Mouse (Mus musculus): Measurements from ENCODE around the gene Mrps31. TPM values are rescaled to one million over a fixed set of nuclear protein-coding genes. Genes with fewer than 3 reads are reported as not detected.

The Mrps31 gene
- polyA plus RNA-seq (2012; ENCODE audit: insufficient read depth, low replicate concordance): 0.10 and 1.5 TPM in 2 replicates

GRCm38 (mm10) chr8:22411282-22411702, at the start of gene Mrps31:
Gene Mrps31, plus strand, starts transcription at chr8:22411361.
- Histone ChIP-seq H3K36me3 (replicated peaks; ENCODE audit: low read length) (peaks cover 15% of the 10 kb centered on the region), H3K4me1 (peaks cover 27% of the 10 kb centered on the region), H3K9me3 (no peaks in the 10 kb centered on the region), H3K27me3 (replicated peaks) (peaks cover 3% of the 10 kb centered on the region), H3K4me3 (replicated peaks) (peak within 1 kb of the TSS; percentile 95)
- TF ChIP-seq GATA1 (IDR thresholded peaks at IDR 0.05; ENCODE audit: borderline replicate concordance, low read length) (no peak), FLI1 (IDR thresholded peaks at IDR 0.05; ENCODE audit: low read length) (0 out of 2 replicates have a peak, but pooled peaks have one; percentile 4)

- peaks cover 3% of the 10 kb centered on the region; the same call in 1 of the 2 replicates for H3K4me1 ChIP-seq
- H3K4me3 ChIP-seq (replicated peaks): no peak overlapping the region
- H3K36me3 ChIP-seq (replicated peaks; ENCODE audit: low read length): peaks cover 21% of the 10 kb centered on the region
- peaks cover 2% of the 10 kb centered on the region for H3K9me3 ChIP-seq
- no peaks in the 10 kb centered on the region for H3K27me3 ChIP-seq (replicated peaks)
- TF ChIP-seq GATA1 (IDR thresholded peaks at IDR 0.05; ENCODE audit: borderline replicate concordance, low read length) (no peak), FLI1 (IDR thresholded peaks at IDR 0.05; ENCODE audit: low read length) (no peak)
Measured at GRCm38 (mm10) chr8:22376311-22376710, 34.9 kb upstream of the Mrps31 start.

- peaks cover 8% of the 10 kb centered on the region for H3K9me3 ChIP-seq
- peaks cover 27% of the 10 kb centered on the region for H3K36me3 ChIP-seq (replicated peaks; ENCODE audit: low read length)
- no peaks in the 10 kb centered on the region for H3K27me3 ChIP-seq (replicated peaks)
- no peak overlapping the region for H3K4me3 ChIP-seq (replicated peaks)
- peaks cover 3% of the 10 kb centered on the region; the same call in 1 of the 2 replicates for H3K4me1 ChIP-seq
- TF ChIP-seq GATA1 (IDR thresholded peaks at IDR 0.05; ENCODE audit: borderline replicate concordance, low read length) (no peak), FLI1 (IDR thresholded peaks at IDR 0.05; ENCODE audit: low read length) (no peak)
Measured at GRCm38 (mm10) chr8:22376903-22377302, 34.3 kb upstream of the Mrps31 start.

GRCm38 (mm10) chr8:22380934-22381333, 30.2 kb upstream of the Mrps31 start:
- TF ChIP-seq GATA1 (IDR thresholded peaks at IDR 0.05; ENCODE audit: borderline replicate concordance, low read length) (no peak), FLI1 (IDR thresholded peaks at IDR 0.05; ENCODE audit: low read length) (no peak)
- no peaks in the 10 kb centered on the region for H3K27me3 ChIP-seq (replicated peaks)
- peaks cover 3% of the 10 kb centered on the region; the same call in 1 of the 2 replicates for H3K4me1 ChIP-seq
- no peak overlapping the region for H3K4me3 ChIP-seq (replicated peaks)
- peaks cover 8% of the 10 kb centered on the region for H3K9me3 ChIP-seq
- peaks cover 54% of the 10 kb centered on the region for H3K36me3 ChIP-seq (replicated peaks; ENCODE audit: low read length)

DNA sequence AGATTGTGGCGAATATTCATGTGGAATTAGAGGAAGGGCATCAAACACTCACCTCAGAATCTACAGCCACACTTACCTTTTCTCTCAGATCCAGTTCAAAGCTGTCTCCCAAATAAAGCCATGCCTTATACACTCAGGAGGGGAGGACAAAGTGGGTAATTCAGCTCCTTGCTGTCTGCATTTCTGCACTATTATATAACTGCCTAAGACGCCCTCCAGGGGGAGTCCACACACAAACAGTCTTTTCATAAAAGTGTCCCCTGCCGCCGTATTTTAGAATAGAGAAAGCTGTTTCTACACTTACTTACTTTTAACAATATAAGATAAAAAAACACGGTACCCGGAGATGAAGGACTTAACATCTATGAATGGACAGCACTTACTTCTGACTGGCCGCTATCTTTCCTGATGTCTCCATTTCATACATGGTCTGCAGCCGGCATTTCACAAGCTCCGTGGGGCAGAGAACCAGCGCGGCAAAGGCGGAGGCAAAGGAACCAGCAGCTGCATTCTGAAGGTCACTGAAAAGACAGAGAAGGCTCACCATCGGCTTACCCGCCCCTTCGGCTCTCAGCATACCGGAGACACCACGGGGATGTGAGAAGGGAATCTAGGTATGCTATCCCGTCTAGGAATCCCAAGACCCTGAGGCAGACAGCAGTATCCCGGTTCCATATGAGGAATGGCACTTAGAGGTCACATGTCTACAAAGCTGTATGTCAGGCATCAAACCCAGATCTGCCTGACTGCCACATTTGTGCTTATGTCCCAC, 28.2 kb upstream of the Mrps31 start:
- Histone ChIP-seq H3K36me3 (replicated peaks; ENCODE audit: low read length) (peaks cover 56% of the 10 kb centered on the region), H3K4me1 (peaks cover 1% of the 10 kb centered on the region), H3K27me3 (replicated peaks) (no peaks in the 10 kb centered on the region), H3K4me3 (replicated peaks) (no peak overlapping the region), H3K9me3 (peaks cover 8% of the 10 kb centered on the region)
- TF ChIP-seq FLI1 (IDR thresholded peaks at IDR 0.05; ENCODE audit: low read length) (no peak), GATA1 (IDR thresholded peaks at IDR 0.05; ENCODE audit: borderline replicate concordance, low read length) (no peak)

DNA sequence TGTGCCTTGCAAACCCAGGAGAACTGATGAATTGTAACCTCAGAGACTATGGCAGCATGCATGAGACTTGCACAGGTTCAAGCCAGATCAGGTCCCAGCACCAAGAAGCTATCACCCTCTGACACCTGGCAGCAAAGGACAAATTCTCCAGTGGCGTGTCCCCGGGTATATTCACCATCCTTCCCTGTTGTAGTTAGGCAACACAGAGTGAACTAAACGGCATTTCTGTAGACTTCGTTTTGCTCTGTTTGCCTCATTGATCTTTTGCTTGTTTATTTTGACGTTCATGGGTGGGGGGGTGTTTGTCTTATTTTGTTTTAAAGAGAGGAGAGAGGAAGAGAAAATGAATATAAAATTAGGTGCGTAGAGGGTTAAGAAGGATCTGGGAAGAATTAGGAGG, 26.0 kb upstream of the Mrps31 start:
- H3K4me1 ChIP-seq: peaks cover 8% of the 10 kb centered on the region
- peaks cover 74% of the 10 kb centered on the region for H3K36me3 ChIP-seq (replicated peaks; ENCODE audit: low read length)
- TF ChIP-seq GATA1 (IDR thresholded peaks at IDR 0.05; ENCODE audit: borderline replicate concordance, low read length) (no peak), FLI1 (IDR thresholded peaks at IDR 0.05; ENCODE audit: low read length) (no peak)
- H3K4me3 ChIP-seq (replicated peaks): no peak overlapping the region
- H3K27me3 ChIP-seq (replicated peaks): no peaks in the 10 kb centered on the region
- peaks cover 8% of the 10 kb centered on the region for H3K9me3 ChIP-seq

DNA sequence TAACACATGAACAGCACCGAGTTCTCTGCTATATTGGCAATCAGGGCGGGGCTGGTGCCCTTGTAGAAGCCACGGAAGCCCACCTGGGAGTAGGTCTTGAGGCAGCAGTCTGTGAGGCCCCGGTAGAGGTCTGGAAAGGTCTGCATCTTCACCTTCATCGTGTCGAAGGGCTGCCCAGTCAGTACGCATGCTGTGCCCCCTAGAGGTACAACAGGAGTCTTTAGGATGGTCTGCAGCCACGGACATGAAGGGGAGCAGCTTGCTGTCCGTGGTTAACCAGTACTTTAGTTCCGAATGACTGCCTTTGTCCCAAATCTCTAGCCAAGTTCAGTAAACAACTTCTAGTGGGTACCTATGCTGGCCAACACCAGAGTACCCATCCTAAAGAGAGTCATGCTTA, 21.3 kb upstream of the Mrps31 start:
- peaks cover 61% of the 10 kb centered on the region for H3K36me3 ChIP-seq (replicated peaks; ENCODE audit: low read length)

DNA sequence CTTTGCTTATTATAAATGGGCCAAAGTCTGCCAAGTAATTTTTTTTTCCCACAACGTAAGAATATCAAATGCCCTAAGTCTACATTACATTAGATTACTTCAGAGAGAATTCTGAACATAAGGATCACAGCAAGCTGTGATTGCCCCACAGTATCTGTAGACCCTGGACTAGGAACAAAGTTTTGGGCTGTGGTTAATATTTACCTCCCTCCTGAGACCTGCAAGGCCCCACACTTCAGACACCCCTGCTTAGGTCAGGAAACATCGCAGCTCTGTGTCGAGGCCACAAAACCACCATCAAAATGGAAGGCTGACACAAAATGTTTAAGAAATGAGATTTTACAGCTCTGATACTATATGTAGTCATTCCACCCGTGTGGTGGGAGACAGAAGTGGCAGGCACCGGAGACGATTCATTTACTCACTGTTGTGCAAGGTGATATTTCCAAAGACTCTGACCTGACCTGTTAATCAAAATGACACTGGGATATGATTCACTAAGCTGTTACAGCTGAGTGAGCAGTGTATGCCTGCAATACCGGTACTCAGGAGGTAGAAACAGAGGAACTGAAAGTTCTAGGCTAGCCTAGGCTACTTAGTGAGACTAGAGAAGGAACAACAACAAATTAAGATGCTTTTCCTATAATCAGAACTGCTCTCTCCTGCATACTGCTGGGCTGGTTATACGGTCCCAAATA, 20.2 kb upstream of the Mrps31 start:
- Histone ChIP-seq H3K36me3 (replicated peaks; ENCODE audit: low read length) (peaks cover 58% of the 10 kb centered on the region), H3K4me3 (replicated peaks) (no peak overlapping the region), H3K27me3 (replicated peaks) (no peaks in the 10 kb centered on the region), H3K4me1 (peaks cover 10% of the 10 kb centered on the region), H3K9me3 (no peaks in the 10 kb centered on the region)
- TF ChIP-seq GATA1 (IDR thresholded peaks at IDR 0.05; ENCODE audit: borderline replicate concordance, low read length): no peak
- TF ChIP-seq FLI1 (IDR thresholded peaks at IDR 0.05; ENCODE audit: low read length): no peak

More for the DNA sequence above, 21.3 kb upstream of the Mrps31 start:
- Histone ChIP-seq H3K27me3 (replicated peaks) (no peaks in the 10 kb centered on the region), H3K9me3 (no peaks in the 10 kb centered on the region), H3K4me1 (peaks cover 10% of the 10 kb centered on the region), H3K4me3 (replicated peaks) (no peak overlapping the region)
- TF ChIP-seq FLI1 (IDR thresholded peaks at IDR 0.05; ENCODE audit: low read length) (no peak), GATA1 (IDR thresholded peaks at IDR 0.05; ENCODE audit: borderline replicate concordance, low read length) (no peak)

DNA sequence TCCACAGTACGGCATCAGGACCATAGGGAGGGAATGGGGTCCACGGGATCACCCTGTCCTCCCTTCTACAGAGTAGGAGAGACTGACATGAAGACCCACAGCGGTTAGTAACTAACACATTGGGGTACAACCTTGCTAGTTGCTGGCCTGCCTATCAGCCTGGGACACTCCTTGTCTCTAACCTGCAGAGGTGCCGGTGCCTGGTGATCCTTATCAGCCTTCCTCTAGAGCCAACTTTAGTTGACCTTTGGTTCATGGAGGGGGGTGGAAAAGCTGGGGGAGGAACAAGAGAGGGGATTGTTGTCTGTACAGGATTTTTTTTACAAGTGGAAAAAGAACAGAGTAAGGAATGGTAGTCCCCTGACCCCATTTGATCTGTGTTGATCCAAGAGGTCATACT, 16.7 kb upstream of the Mrps31 start:
- TF ChIP-seq FLI1 (IDR thresholded peaks at IDR 0.05; ENCODE audit: low read length): no peak
- TF ChIP-seq GATA1 (IDR thresholded peaks at IDR 0.05; ENCODE audit: borderline replicate concordance, low read length): no peak
- H3K36me3 ChIP-seq (replicated peaks; ENCODE audit: low read length): peaks cover 33% of the 10 kb centered on the region
- peaks cover 2% of the 10 kb centered on the region for H3K27me3 ChIP-seq (replicated peaks)
- H3K9me3 ChIP-seq: no peaks in the 10 kb centered on the region
- H3K4me1 ChIP-seq: peaks cover 20% of the 10 kb centered on the region
- no peak overlapping the region for H3K4me3 ChIP-seq (replicated peaks)

- H3K9me3 ChIP-seq: no peaks in the 10 kb centered on the region
- peaks cover 20% of the 10 kb centered on the region for H3K4me1 ChIP-seq
- no peak for TF ChIP-seq GATA1 (IDR thresholded peaks at IDR 0.05; ENCODE audit: borderline replicate concordance, low read length)
- no peak for TF ChIP-seq FLI1 (IDR thresholded peaks at IDR 0.05; ENCODE audit: low read length)
- no peak overlapping the region for H3K4me3 ChIP-seq (replicated peaks)
- H3K36me3 ChIP-seq (replicated peaks; ENCODE audit: low read length): peaks cover 25% of the 10 kb centered on the region
- H3K27me3 ChIP-seq (replicated peaks): peaks cover 2% of the 10 kb centered on the region
Measured at GRCm38 (mm10) chr8:22395256-22395655, 15.9 kb upstream of the Mrps31 start.
